Mouse (Mus musculus) bone marrow, adult 2 months (tissue): ENCODE data around the gene Tomm40.

Experiments
- CTCF ChIP-seq: fragments of 200-500 bp; IDR thresholded peaks from 2 replicates; pipeline ENCODE4 v1.5.1; 2011; ENCODE audit warnings: low read length, control low read depth; ENCODE audit not compliant: control insufficient read depth, insufficient read depth
- POLR2A ChIP-seq: fragments of 200-500 bp; IDR thresholded peaks from 2 replicates; pipeline ENCODE4 v1.6.1; 2011; ENCODE audit warnings: low read depth, mild to moderate bottlenecking, control low read depth, low read length, borderline replicate concordance; ENCODE audit not compliant: control insufficient read depth

GRCm38 (mm10) chr7:19683771-19684201 is 31.5 kb downstream of the Tomm40 start:
- TF ChIP-seq CTCF: no peak
- no peak for TF ChIP-seq POLR2A
